Mouse (Mus musculus): ENCODE results near the gene Rpl35a. TPM values are rescaled to one million over a fixed set of nuclear protein-coding genes. Genes with fewer than 3 reads are reported as not detected.
A peak's percentile ranks its signal among the peaks of the same experiment; 100 is the strongest.
"Not testable (repeated sequence)": the region's sequence is repeated elsewhere in the genome, so short reads cannot be mapped to it uniquely, and the experiment has no call there.

Rpl35a gene
- polyA plus RNA-seq, 1 experiment from 2014 or later, result 425 TPM

DNA sequence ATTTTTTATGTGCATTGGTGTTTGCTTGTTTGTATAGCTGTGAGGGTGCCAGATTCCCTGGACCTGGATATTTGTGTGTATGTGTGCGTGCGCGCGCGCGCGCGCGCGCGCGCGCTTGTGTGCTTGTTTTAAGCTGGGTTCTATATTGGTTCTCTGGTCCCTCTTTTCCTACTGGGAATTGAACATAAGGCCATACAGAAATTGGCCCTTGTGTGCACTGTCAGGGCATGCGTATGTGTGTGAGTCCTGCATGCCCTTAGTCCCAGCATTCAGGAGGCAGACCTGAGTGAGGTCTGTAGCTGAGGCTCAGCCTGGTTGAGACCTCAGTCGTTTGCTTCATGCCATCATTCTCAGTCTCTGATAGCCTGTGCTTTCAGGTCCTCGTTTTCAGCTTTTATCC lies 1.8 kb downstream of the Rpl35a start:
- Histone ChIP-seq H3K9me3 (no peaks in the 10 kb centered on the region), H3K27ac (replicated peaks) (no peak overlapping the region), H3K4me2 (peak overlapping the region; percentile 79), H3K36me3 (peaks cover 30% of the 10 kb centered on the region), H3K9ac (no peak overlapping the region), H3K4me3 (0 out of 2 replicates have a peak overlapping the region, but pooled peaks have one; percentile 2), H3K4me1 (replicated peaks) (peaks cover 32% of the 10 kb centered on the region), H3K27me3 (no peaks in the 10 kb centered on the region)
- no peak for ATAC-seq (ENCODE audit: low FRiP score, low read depth)
- WGBS, result 93% methylated on average over 16 of the region's 16 CpGs

DNA sequence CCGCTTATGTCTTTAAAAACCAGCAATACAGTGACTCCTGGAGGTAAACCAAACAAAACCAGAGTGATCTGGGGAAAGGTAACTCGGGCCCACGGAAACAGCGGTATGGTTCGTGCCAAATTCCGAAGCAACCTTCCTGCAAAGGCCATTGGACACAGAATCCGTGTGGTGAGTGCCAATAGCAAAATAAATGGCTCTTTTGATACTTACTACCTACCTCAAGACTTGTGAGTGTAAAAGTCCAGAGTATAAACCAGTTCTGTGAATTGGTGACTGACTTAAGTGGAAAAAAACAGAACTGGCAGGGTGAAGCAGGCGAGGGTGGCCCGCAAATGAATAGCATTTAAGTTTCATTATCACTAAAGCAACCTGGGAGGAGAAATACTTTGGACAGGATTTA lies 2.4 kb downstream of the Rpl35a start:
- ATAC-seq (ENCODE audit: low FRiP score, low read depth); H3K4me2 ChIP-seq; H3K9me3 ChIP-seq; H3K9ac ChIP-seq; H3K4me3 ChIP-seq; H3K27ac ChIP-seq (replicated peaks); H3K27me3 ChIP-seq: not testable (repeated sequence)
- Histone ChIP-seq H3K36me3 (peaks cover 30% of the 10 kb centered on the region), H3K4me1 (replicated peaks) (peaks cover 38% of the 10 kb centered on the region)
- 90% methylated on average over 9 of the region's 9 CpGs for WGBS

DNA sequence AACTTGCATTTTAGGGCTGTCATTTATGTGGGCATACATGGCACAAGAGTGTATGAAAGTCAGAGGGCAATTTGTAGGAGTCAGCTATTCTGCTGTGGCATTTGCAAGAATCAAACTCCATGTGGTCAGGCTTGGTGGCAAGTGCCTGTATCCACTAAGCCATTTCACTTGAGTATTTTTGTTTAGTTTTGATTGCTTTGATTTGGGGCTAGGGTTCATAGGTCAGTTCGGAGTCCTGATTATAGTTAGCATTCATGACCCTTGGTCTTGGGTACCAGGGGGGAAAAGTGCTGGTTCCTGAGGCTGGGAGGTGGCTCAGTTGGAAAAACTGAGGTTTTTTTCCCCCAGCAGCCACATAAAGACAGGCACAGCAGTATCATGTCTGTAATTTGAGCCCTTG lies 3.2 kb downstream of the Rpl35a start:
- ATAC-seq (ENCODE audit: low FRiP score, low read depth), result no peak
- peaks cover 30% of the 10 kb centered on the region for H3K36me3 ChIP-seq
- H3K27ac ChIP-seq (replicated peaks), result no peak overlapping the region
- H3K4me3 ChIP-seq, result no peak overlapping the region
- peaks cover 43% of the 10 kb centered on the region for H3K4me1 ChIP-seq (replicated peaks)
- H3K4me2 ChIP-seq, result no peak overlapping the region
- H3K9ac ChIP-seq, result no peak overlapping the region
- no peaks in the 10 kb centered on the region for H3K27me3 ChIP-seq
- WGBS, result 83% methylated on average over 1 of the region's 1 CpGs
- no peaks in the 10 kb centered on the region for H3K9me3 ChIP-seq

DNA sequence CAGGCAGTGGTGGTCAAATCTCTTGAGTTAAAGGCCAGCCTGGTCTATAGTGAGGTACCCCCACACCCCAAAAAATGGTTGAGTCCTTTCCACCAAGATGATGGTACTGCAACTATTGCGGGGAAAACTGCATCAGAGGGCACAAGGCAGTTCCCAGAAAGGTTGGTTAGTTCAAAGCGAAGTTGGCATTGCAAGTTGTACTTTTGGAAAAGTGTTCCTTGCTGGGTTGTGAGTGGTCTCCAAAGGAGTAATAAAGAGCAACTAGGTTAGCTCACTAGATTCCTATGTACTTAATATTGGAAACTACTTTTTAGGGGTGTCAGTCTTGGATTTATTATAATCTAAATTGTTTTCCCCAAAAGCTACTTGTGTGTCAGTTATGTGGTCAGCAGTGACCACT lies 4.7 kb downstream of the Rpl35a start:
- no peaks in the 10 kb centered on the region for H3K9me3 ChIP-seq
- H3K9ac ChIP-seq, result no peak overlapping the region
- H3K4me1 ChIP-seq (replicated peaks), result peaks cover 39% of the 10 kb centered on the region
- H3K27me3 ChIP-seq, result no peaks in the 10 kb centered on the region
- H3K4me2 ChIP-seq, result no peak overlapping the region
- 74% methylated on average over 2 of the region's 2 CpGs for WGBS
- H3K27ac ChIP-seq (replicated peaks), result no peak overlapping the region
- H3K4me3 ChIP-seq, result no peak overlapping the region
- H3K36me3 ChIP-seq, result peaks cover 30% of the 10 kb centered on the region
- no peak for ATAC-seq (ENCODE audit: low FRiP score, low read depth)

DNA sequence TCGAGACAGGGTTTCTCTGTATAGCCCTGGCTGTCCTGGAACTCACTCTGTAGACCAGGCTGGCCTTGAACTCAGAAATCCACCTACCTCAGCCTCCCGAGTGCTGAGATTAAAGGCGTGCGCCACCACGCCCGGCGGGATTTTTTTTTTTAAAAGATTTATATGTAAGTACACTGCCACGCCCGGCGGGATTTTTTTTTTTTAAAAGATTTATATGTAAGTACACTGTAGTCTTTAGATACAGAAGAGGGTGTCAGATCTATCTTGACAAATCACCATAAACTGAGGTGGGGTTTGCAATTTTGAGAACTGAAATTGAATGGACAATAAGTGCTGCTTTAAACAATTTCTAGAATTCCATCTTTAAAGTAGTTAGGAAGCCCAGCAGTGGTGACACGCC lies 5.1 kb downstream of the Rpl35a start:
- Histone ChIP-seq H3K9me3 (no peaks in the 10 kb centered on the region), H3K4me1 (replicated peaks) (peaks cover 39% of the 10 kb centered on the region), H3K9ac (peak overlapping the region; percentile 64; the same call in 1 of the 2 replicates), H3K4me2 (peak overlapping the region; percentile 81), H3K36me3 (peaks cover 31% of the 10 kb centered on the region), H3K4me3 (peak overlapping the region; percentile 70; the same call in 1 of the 2 replicates), H3K27ac (replicated peaks) (peak overlapping the region; percentile 83), H3K27me3 (no peaks in the 10 kb centered on the region)
- ATAC-seq (ENCODE audit: low FRiP score, low read depth), result no peak
- 51% methylated on average over 11 of the region's 11 CpGs for WGBS

DNA sequence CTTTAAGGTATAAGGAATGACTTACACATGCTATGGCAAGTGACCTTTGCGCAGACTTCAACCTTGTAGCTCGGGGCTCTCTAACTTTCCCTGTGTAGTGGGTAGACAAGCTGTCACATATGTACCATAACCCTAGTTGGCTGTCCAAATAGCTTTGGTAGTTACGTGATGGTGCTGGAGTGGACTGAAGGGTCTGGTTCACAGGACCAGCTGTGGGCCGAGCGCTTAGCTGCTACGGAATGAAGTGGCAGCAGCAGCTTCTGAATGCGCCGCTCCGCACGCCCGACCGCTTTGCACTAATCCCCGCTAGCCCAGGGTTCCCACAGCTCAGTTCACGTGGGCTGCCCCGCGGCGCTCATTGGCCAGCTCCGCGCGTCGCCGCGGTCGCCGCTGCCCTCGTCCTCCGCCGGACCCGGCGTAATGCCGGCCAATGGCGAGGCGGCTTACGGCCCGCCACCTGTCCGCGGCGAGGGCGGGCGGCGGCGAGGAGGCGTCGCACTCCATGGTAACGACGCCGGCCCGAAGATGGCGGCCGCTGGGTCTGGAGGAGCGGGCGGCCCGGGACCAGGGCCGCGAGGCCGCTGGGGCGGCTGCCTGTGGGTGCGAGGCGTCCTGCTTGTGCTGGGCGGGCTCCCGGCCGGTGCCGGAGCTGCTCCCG lies 5.9 kb downstream of the Rpl35a start, which contains the start of gene Lmln:
Lmln (plus strand) TSS at position 498 of the 658 bp plus-strand sequence.
- under 1% methylated on average over 58 of the region's 64 CpGs for WGBS
- Histone ChIP-seq H3K4me2 (peak within 1 kb of the TSS; percentile 81), H3K9ac (peak within 1 kb of the TSS; percentile 64), H3K4me1 (replicated peaks) (peaks cover 38% of the 10 kb centered on the region), H3K27me3 (no peaks in the 10 kb centered on the region), H3K9me3 (no peaks in the 10 kb centered on the region), H3K27ac (replicated peaks) (peak within 1 kb of the TSS; percentile 83), H3K4me3 (peak within 1 kb of the TSS; percentile 70), H3K36me3 (peaks cover 39% of the 10 kb centered on the region)
- peak; percentile 97 for ATAC-seq (ENCODE audit: low FRiP score, low read depth)

DNA sequence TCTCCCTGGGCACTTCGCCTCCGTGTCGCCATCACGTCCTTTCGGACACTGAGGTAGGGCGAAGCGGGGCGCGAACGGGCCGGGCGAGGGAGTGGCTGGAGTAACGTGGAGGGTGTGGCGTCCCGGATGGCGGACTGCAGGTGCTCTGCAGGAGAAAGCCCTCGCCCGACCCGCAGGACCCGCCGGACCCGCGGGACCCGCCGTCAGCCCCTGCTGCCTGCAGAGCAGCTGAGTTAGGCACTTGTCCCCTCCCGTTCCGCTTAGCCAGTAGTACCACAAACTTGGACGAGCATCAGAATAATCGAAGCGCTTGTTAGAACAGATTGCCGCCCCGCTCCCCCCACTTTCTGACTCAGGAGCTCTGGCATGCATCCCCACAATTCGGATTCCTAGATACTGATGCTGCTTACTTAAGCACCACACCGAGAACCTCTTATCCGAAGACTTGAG lies 6.5 kb downstream of the Rpl35a start:
- peak overlapping the region; percentile 70 for H3K4me3 ChIP-seq
- under 1% methylated on average over 33 of the region's 35 CpGs for WGBS
- H3K27me3 ChIP-seq, result no peaks in the 10 kb centered on the region
- H3K4me2 ChIP-seq, result peak overlapping the region; percentile 81
- no peak for ATAC-seq (ENCODE audit: low FRiP score, low read depth)
- H3K9ac ChIP-seq, result peak overlapping the region; percentile 64
- peaks cover 33% of the 10 kb centered on the region for H3K4me1 ChIP-seq (replicated peaks)
- peaks cover 39% of the 10 kb centered on the region for H3K36me3 ChIP-seq
- no peaks in the 10 kb centered on the region for H3K9me3 ChIP-seq
- H3K27ac ChIP-seq (replicated peaks), result peak overlapping the region; percentile 83

DNA sequence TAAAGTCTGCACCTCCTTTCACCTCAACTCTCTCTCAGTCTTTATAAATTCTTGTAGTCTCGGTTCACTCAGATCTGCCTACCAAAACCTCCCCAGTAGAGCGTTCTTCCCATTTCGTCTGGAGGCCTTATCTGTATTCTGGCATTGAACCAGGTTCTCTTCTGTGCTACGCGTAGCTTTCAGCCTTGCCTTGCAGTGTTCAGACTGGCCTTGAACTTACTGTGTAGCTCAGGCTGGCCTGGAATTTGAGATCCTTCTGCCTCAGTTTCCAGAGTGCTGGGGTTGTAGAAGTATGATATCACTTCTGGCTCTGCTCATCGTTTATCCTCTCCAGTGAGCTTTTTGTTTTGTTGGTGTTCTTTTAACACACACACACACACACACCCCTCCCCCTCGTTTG lies 7.0 kb downstream of the Rpl35a start:
- no peaks in the 10 kb centered on the region for H3K9me3 ChIP-seq
- ATAC-seq (ENCODE audit: low FRiP score, low read depth), result no peak
- H3K9ac ChIP-seq, result peak overlapping the region; percentile 64
- peaks cover 37% of the 10 kb centered on the region for H3K36me3 ChIP-seq
- H3K27ac ChIP-seq (replicated peaks), result peak overlapping the region; percentile 83; the same call in 1 of the 2 replicates
- WGBS, result 15% methylated on average over 7 of the region's 7 CpGs
- H3K4me2 ChIP-seq, result peak overlapping the region; percentile 81
- H3K4me1 ChIP-seq (replicated peaks), result peaks cover 27% of the 10 kb centered on the region
- peak overlapping the region; percentile 70 for H3K4me3 ChIP-seq
- no peaks in the 10 kb centered on the region for H3K27me3 ChIP-seq

DNA sequence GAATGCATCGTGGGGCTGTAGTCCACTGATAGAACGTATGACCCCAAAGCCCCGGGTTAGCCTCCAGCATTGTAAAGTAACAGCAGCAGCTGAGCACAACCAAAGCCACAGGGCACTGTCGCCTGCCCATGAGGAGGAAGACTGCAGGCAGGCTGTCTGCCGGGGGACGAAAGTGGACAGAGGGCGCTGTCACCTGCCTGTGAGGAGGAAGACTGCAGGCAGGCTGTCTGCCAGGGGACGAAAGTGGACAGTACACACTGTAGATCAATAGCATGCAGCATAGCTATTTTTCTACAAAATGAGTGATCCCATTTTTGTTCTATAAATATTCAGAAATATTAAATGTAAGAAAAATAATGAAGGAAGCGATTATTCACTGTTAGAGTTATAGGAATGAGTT lies 8.4 kb downstream of the Rpl35a start:
- Histone ChIP-seq H3K4me2 (no peak overlapping the region), H3K9ac (no peak overlapping the region), H3K27me3 (no peaks in the 10 kb centered on the region), H3K36me3 (peaks cover 29% of the 10 kb centered on the region), H3K4me1 (replicated peaks) (peaks cover 19% of the 10 kb centered on the region), H3K9me3 (no peaks in the 10 kb centered on the region), H3K4me3 (no peak overlapping the region), H3K27ac (replicated peaks) (no peak overlapping the region)
- WGBS, result 76% methylated on average over 9 of the region's 9 CpGs
- ATAC-seq (ENCODE audit: low FRiP score, low read depth), result no peak

DNA sequence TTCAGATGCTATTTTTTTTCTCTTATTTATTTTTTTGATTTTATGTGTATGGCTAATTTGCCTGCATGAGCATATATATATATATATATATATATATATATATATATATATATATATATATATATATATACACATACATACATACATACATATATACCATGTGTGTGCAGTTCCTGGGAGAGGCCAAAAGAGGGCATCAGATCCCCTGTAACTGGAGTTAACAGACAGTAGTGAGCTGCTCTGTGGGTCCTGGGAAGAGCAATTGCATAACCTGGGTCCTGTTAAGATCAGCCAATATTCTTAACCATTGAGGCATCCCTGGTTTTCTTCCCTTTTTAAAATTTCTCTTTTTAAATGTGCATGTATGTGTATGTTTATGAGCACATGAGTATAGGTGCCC lies 14.7 kb downstream of the Rpl35a start:
- H3K4me3 ChIP-seq, result no peak overlapping the region
- H3K9me3 ChIP-seq, result no peaks in the 10 kb centered on the region
- H3K9ac ChIP-seq, result no peak overlapping the region
- peaks cover 31% of the 10 kb centered on the region for H3K36me3 ChIP-seq
- H3K27ac ChIP-seq (replicated peaks), result no peak overlapping the region
- no peaks in the 10 kb centered on the region for H3K27me3 ChIP-seq
- no peak overlapping the region for H3K4me2 ChIP-seq
- no peaks in the 10 kb centered on the region for H3K4me1 ChIP-seq (replicated peaks)
- ATAC-seq (ENCODE audit: low FRiP score, low read depth), result no peak

DNA sequence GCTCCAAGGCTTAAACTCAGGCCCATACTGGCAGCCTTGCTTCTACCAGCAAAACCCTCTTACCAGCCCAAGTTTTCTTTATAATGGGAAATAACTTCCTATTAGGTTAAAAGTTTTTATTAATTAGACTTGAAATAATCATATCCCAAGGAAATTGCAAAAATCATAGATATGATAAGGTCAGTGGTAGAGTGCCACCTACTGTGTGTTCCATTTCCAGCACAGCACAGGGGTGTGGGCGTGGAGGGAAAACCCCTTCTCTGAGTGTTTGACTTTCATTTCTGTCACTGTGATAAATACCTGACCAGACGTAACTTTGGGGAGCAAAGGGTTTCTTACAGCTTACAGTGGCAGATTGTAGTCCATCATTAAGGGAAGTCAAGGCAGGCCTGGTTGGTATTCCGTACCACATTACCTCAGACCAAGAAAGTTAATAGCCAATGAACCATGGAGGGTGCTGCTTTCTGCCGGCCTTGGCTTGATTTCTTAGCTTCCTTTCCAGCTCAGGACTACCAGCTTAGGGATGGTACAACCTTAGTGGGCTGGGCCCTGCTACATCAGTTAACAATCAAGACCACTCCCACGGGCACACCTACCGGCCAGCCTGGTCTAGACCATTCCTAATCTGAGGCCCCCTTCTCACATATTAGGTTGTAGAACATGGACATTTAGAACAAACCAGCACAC lies 16.8 kb downstream of the Rpl35a start:
- no peak overlapping the region for H3K4me3 ChIP-seq
- H3K9me3 ChIP-seq, result no peaks in the 10 kb centered on the region
- no peak overlapping the region for H3K4me2 ChIP-seq
- ATAC-seq (ENCODE audit: low FRiP score, low read depth), result no peak
- no peak overlapping the region for H3K9ac ChIP-seq
- WGBS, result 91% methylated on average over 6 of the region's 6 CpGs
- H3K36me3 ChIP-seq, result peaks cover 24% of the 10 kb centered on the region
- no peaks in the 10 kb centered on the region for H3K4me1 ChIP-seq (replicated peaks)
- no peaks in the 10 kb centered on the region for H3K27me3 ChIP-seq
- H3K27ac ChIP-seq (replicated peaks), result no peak overlapping the region

DNA sequence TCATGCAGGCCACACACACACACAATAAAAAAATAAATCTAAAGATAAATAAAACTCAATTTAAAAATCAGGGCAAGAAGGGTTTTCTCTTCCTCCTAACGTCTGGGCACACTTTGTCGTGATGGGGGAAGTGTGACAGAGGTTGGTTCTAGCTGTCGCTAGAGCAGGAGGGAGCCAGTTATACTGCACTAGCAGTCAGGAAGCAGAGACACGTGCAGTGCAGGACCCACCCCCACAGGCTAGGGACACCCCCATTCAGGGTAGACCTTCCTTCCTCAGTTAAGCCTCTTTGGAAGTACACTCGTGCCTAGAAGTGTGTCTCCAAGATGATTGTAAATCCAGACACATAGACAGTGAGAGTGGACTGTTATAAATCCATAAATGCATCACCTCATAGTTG lies 18.7 kb downstream of the Rpl35a start:
- Histone ChIP-seq H3K4me1 (replicated peaks) (no peaks in the 10 kb centered on the region), H3K4me2 (no peak overlapping the region), H3K36me3 (peaks cover 18% of the 10 kb centered on the region), H3K27me3 (no peaks in the 10 kb centered on the region), H3K27ac (replicated peaks) (no peak overlapping the region), H3K9me3 (no peaks in the 10 kb centered on the region), H3K9ac (no peak overlapping the region), H3K4me3 (no peak overlapping the region)
- no peak for ATAC-seq (ENCODE audit: low FRiP score, low read depth)
- 79% methylated on average over 5 of the region's 5 CpGs for WGBS

All from hindbrain, embryonic 15.5 days (tissue).